Mouse (Mus musculus) CH12.LX (cell line): ENCODE results near the gene Morn4.

Experiments used
- CTCF ChIP-seq, 2 experiments: IDR thresholded peaks in 1 of 2; conservative IDR thresholded peaks in 1 of 2; 2 replicates each; pipeline ENCODE4 v1.5.1; 2011 to 2012; ENCODE audit warnings: low read depth in 2 of 2, low read length in 2 of 2, improper control_type of control experiment in 1 of 2, inconsistent platforms in 1 of 2, mild to moderate bottlenecking in 1 of 2, moderate library complexity in 1 of 2
- EP300 ChIP-seq: IDR thresholded peaks from 2 replicates; pipeline ENCODE4 v1.6.1; 2011; ENCODE audit warnings: low read length, improper control_type of control experiment
- HCFC1 ChIP-seq: IDR thresholded peaks from 2 replicates; pipeline ENCODE4 v1.6.1; 2012; ENCODE audit warnings: low read depth, mild to moderate bottlenecking, inconsistent platforms, low read length, improper control_type of control experiment
- MAX ChIP-seq: IDR thresholded peaks from 2 replicates; pipeline ENCODE4 v1.6.1; 2011; ENCODE audit warnings: low read length, improper control_type of control experiment
- MEF2A ChIP-seq: IDR thresholded peaks from 2 replicates; pipeline ENCODE4 v1.6.1; 2014; ENCODE audit warnings: low read depth, mild to moderate bottlenecking, inconsistent platforms, low read length, improper control_type of control experiment, borderline replicate concordance
- POLR2A ChIP-seq: IDR thresholded peaks from 2 replicates; pipeline ENCODE4 v1.6.1; 2011; ENCODE audit warnings: low read depth, mild to moderate bottlenecking, improper control_type of control experiment, low read length
- POLR2AphosphoS2 ChIP-seq: IDR thresholded peaks from 2 replicates; pipeline ENCODE4 v1.6.1; 2011; ENCODE audit warnings: low read depth, low read length, improper control_type of control experiment
- RCOR1 ChIP-seq: conservative IDR thresholded peaks from 2 replicates; pipeline ENCODE4 v1.6.1; 2012; ENCODE audit warnings: low read depth, mild to moderate bottlenecking, inconsistent platforms, low read length, improper control_type of control experiment
- SIN3A ChIP-seq: IDR thresholded peaks from 2 replicates; pipeline ENCODE4 v1.6.1; 2012; ENCODE audit warnings: low read length, improper control_type of control experiment, inconsistent platforms
- UBTF ChIP-seq: IDR thresholded peaks from 2 replicates; pipeline ENCODE4 v1.6.1; 2012; ENCODE audit warnings: low read depth, mild to moderate bottlenecking, inconsistent platforms, low read length, improper control_type of control experiment, moderate library complexity
- USF1 ChIP-seq: IDR thresholded peaks from 2 replicates; pipeline ENCODE4 v1.6.1; 2014; ENCODE audit warnings: low read depth, mild to moderate bottlenecking, inconsistent platforms, low read length, improper control_type of control experiment
- ZMIZ1 ChIP-seq: IDR thresholded peaks from 2 replicates; pipeline ENCODE4 v1.6.1; 2012; ENCODE audit warnings: low read depth, mild to moderate bottlenecking, inconsistent platforms, low read length, improper control_type of control experiment

- TF ChIP-seq USF1: no peak
- TF ChIP-seq MAX: no peak
- no peak for TF ChIP-seq SIN3A
- no peak for TF ChIP-seq UBTF
- no peak for TF ChIP-seq RCOR1
- TF ChIP-seq EP300: no peak
- TF ChIP-seq POLR2A: no peak
- no peak for TF ChIP-seq ZMIZ1
- no peak for TF ChIP-seq POLR2AphosphoS2
- TF ChIP-seq MEF2A: no peak
- no peak for TF ChIP-seq CTCF (conservative IDR thresholded peaks at IDR 0.05 in 1 of 2, IDR thresholded peaks at IDR 0.05 in 1 of 2; ENCODE audit: low read depth in 2 of 2, low read length in 2 of 2)
- TF ChIP-seq HCFC1: no peak
These were observed at the start of gene Morn4 for GRCm38 (mm10) chr19:42086166-42086565.
